Mouse (Mus musculus) liver, adult 2 months (tissue): ENCODE measurements around the gene Park7. TPM values are rescaled to one million over a fixed set of nuclear protein-coding genes. Genes with fewer than 3 reads are reported as not detected.

Source experiments
- DNase-seq: peaks from one replicate; pipeline ENCODE4 v3.0.0-alpha.2; 2011; ENCODE audit warnings: low read depth, low spot score; ENCODE audit errors: extremely low read depth
- H3K27ac ChIP-seq: fragments of 200-500 bp; replicated peaks from 2 replicates; pipeline ENCODE4 v1.5.1; 2012; ENCODE audit warnings: low read depth, mild to moderate bottlenecking, control low read depth, inconsistent platforms, low read length; ENCODE audit not compliant: insufficient read depth
- H3K27me3 ChIP-seq: fragments of 200-500 bp; 2 replicates; pipeline ENCODE4 v1.6.1; 2012; ENCODE audit warnings: mild to moderate bottlenecking, moderate library complexity, low read length, inconsistent platforms; ENCODE audit not compliant: control insufficient read depth, insufficient read depth
- H3K36me3 ChIP-seq: fragments of 200-500 bp; 2 replicates; pipeline ENCODE4 v1.6.1; 2012; ENCODE audit warnings: low read length, inconsistent platforms; ENCODE audit not compliant: control insufficient read depth, insufficient read depth
- H3K4me1 ChIP-seq: fragments of 200-500 bp; 2 replicates; pipeline ENCODE4 v1.6.1; 2011; ENCODE audit warnings: low read length; ENCODE audit not compliant: control insufficient read depth, insufficient read depth
- H3K4me3 ChIP-seq: fragments of 200-500 bp; 2 replicates; pipeline ENCODE4 v1.5.1; 2011; ENCODE audit warnings: low read depth, mild to moderate bottlenecking, control low read depth, low read length, moderate library complexity; ENCODE audit not compliant: insufficient read depth
- H3K79me2 ChIP-seq: fragments of 200-500 bp; 2 replicates; pipeline ENCODE4 v1.6.1; 2012; ENCODE audit warnings: inconsistent platforms, mild to moderate bottlenecking, low read length, moderate library complexity; ENCODE audit not compliant: control insufficient read depth, insufficient read depth
- H3K9ac ChIP-seq: fragments of 200-500 bp; 2 replicates; pipeline ENCODE4 v1.6.1; 2012; ENCODE audit warnings: low read depth, mild to moderate bottlenecking, control low read depth, inconsistent platforms, low read length
- CTCF ChIP-seq: fragments of 200-500 bp; IDR thresholded peaks from 2 replicates; pipeline ENCODE4 v1.5.1; 2011; ENCODE audit warnings: low read depth, low read length, control low read depth
- POLR2A ChIP-seq: fragments of 200-500 bp; IDR thresholded peaks from 2 replicates; pipeline ENCODE4 v1.6.1; 2011; ENCODE audit warnings: low read length, control low read depth; ENCODE audit not compliant: insufficient read depth; ENCODE audit errors: extremely low read depth
- WGBS: fragments of 180-500 bp; shearing (Covaris S2); methylation state at CpG from one replicate; pipeline ENCODE4 v1.1.7; 2018; 5-methylcytosine and 5-hydroxymethylcytosine counted together
- polyA plus RNA-seq: library from polyadenylated mRNA; depleted of rRNA; stranded (reverse); fragments of >200 nt; gene quantifications from 2 replicates; pipeline ENCODE4 v1.2.3, GENCODE M21; 2012
- total RNA-seq: library from RNA; depleted of rRNA; stranded (reverse); fragments of >200 nt; gene quantifications from 2 replicates; pipeline ENCODE4 v1.2.3, GENCODE M21; 2014

Gene Park7
- total and polyA plus RNA-seq, 2 experiments, result 148 to 324 TPM

DNA sequence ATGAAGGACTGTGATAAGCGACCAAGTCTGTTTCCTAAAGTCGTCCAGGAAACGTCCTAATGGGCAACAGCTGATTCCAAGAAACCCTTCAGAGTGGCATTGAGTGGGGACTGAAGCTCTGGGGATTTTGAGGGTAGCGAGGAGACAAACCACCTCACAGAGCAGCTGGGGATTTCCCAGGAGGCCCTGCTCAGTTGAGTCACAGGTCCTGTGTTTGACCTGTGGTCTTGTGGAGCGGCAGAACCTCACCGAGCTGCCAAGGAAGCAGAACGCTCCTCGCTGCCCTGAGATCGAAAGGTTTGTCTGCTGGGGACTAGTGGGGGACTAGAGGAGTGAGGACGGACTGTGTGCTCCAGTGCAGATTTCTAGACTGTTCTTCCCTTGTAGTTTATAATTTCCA lies 13.6 kb upstream of the Park7 start:
- TF ChIP-seq POLR2A (no peak), CTCF (no peak)
- H3K4me1 ChIP-seq, result no peaks in the 10 kb centered on the region
- no peaks in the 10 kb centered on the region for H3K36me3 ChIP-seq
- H3K27ac ChIP-seq, result no peak overlapping the region
- no peak for DNase-seq
- no peak overlapping the region for H3K4me3 ChIP-seq
- H3K9ac ChIP-seq, result no peak overlapping the region
- no peaks in the 10 kb centered on the region for H3K79me2 ChIP-seq
- 55% methylated on average over 10 of the region's 10 CpGs for WGBS
- no peaks in the 10 kb centered on the region for H3K27me3 ChIP-seq

DNA sequence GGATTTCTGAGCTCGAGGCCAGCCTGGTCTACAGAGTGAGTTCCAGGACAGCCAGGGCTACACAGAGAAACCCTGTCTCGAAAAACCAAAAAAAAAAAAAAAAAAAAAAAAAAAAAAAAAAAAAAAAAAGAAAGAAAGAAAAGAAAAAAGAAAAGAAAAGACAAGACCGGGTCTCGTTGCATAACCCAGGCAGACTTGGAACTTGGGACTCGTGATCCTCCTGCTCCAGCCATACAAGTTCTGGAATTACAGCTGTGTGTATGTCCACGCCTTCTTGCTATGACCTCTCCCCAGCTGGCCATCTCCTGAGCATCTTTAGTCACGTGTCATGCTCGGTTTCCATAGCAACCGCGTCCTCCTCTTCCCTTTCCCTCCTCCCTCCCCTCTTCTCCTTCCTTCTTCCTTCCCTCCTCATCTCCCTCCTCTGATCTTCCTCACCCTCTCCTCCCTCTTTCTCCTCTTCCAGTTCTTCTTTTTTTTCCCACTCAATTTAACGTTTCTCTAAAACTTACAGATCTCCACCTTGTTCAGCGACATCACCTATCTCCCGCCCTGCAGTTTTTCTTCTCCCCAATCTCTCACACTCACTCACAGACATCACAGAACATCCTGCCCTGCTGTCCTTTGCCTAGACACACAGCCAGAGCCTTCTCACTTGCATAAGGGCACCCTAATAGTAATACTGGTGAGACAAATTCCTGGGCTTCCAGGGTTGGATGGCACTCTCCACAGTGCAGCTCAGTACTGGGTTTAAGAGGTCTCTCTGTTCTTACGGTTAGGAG lies 12.9 kb upstream of the Park7 start:
- Histone ChIP-seq H3K9ac (no peak overlapping the region), H3K4me1 (no peaks in the 10 kb centered on the region), H3K79me2 (no peaks in the 10 kb centered on the region), H3K36me3 (no peaks in the 10 kb centered on the region), H3K27ac (no peak overlapping the region), H3K4me3 (no peak overlapping the region), H3K27me3 (no peaks in the 10 kb centered on the region)
- TF ChIP-seq POLR2A, result no peak
- DNase-seq, result no peak
- WGBS, result 59% methylated on average over 14 of the region's 14 CpGs

DNA sequence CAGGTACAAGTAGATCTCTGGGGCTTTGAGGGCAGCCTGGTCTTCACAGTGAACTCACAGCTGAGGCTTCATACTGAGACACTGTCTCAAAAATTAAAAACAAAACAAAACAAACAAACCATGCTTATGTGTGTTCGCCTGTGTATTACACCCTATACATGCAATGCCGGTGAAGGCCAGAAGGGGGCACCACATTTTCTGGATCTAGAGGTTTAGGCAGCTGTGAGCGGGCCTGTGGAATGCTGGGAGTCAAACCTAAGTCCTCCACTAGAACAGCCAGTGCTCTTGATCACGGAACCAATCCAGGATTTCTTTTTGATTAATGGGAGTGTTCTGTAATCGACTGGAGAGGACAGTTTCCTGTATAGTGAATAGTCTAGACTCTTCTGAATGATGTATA lies 11.7 kb upstream of the Park7 start:
- no peaks in the 10 kb centered on the region for H3K4me1 ChIP-seq
- WGBS, result 64% methylated on average over 5 of the region's 5 CpGs
- TF ChIP-seq CTCF (peak; percentile 49), POLR2A (no peak)

DNA sequence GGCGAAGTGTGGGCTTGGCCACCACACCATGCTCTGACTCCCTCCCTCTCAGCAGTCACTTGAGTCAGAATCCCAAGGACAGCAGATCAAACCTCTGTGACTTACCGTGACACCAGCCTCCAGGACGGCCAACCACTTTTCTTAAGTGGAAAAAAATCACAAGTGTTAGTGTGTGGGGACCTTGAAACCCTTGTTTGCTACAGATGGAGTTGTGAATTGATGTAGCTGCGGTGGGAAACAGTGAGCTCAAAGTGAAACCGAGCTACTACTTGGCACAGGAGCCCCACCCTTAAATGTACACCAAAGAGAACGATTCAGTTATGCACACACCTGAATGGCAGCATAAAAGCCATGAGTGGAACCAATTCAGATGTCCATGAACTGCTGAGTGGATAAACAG lies 10.7 kb upstream of the Park7 start:
- DNase-seq, result no peak
- Histone ChIP-seq H3K79me2 (no peaks in the 10 kb centered on the region), H3K36me3 (no peaks in the 10 kb centered on the region), H3K27ac (no peak overlapping the region), H3K9ac (no peak overlapping the region), H3K4me3 (no peak overlapping the region), H3K27me3 (no peaks in the 10 kb centered on the region), H3K4me1 (no peaks in the 10 kb centered on the region)
- WGBS, result 88% methylated on average over 6 of the region's 6 CpGs
- TF ChIP-seq POLR2A (no peak), CTCF (no peak)

More for the DNA sequence above, 11.7 kb upstream of the Park7 start:
- no peaks in the 10 kb centered on the region for H3K27me3 ChIP-seq
- DNase-seq, result no peak
- no peak overlapping the region for H3K27ac ChIP-seq
- no peak overlapping the region for H3K4me3 ChIP-seq
- H3K9ac ChIP-seq, result no peak overlapping the region
- no peaks in the 10 kb centered on the region for H3K36me3 ChIP-seq
- H3K79me2 ChIP-seq, result no peaks in the 10 kb centered on the region

DNA sequence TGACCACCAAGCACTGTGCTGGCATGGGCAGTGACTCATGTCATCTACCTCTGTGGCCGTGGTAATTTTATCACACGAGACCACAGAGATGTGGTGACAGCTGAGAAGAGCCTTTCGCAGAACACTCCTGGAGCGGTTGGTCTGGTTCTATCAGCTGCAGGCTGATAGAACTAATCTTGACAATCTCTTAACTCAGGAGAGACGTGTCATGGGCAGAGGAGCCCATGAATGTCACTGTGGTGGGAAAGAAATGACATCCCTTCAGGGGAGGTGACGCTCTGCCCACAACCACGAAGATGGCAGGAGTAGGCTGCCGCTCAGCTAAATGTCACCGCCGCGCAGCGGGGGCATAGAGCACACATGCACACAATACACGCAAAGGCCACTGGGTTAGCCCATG lies 10.1 kb upstream of the Park7 start:
- Histone ChIP-seq H3K9ac (no peak overlapping the region), H3K27me3 (no peaks in the 10 kb centered on the region), H3K79me2 (no peaks in the 10 kb centered on the region), H3K27ac (no peak overlapping the region), H3K4me3 (no peak overlapping the region), H3K36me3 (no peaks in the 10 kb centered on the region), H3K4me1 (no peaks in the 10 kb centered on the region)
- WGBS, result 78% methylated on average over 13 of the region's 13 CpGs
- DNase-seq, result no peak
- TF ChIP-seq CTCF (no peak), POLR2A (no peak)

DNA sequence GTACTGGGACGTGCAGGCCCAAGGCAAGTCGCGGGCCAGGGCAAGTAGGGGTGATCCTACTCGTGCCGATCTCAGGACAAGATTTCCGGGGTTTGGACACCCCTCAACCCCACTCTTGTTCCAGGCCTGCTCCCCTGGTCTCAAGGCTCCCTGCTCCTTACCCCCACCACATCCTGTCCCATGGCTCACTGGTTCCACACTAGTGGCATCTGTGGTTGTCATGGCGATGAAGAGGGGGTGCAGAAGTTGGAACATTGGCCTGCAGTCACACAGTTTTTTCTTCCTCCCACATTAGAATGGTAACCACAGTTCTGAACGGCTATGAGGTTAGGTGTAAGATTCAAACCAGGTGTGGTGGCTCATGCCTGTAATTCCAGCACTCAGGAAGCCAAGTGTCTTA lies 7.0 kb upstream of the Park7 start:
- no peak for TF ChIP-seq CTCF
- no peak for TF ChIP-seq POLR2A
- WGBS, result 80% methylated on average over 8 of the region's 8 CpGs
- H3K4me1 ChIP-seq, result no peaks in the 10 kb centered on the region
- H3K36me3 ChIP-seq, result no peaks in the 10 kb centered on the region
- H3K27me3 ChIP-seq, result no peaks in the 10 kb centered on the region
- no peak overlapping the region for H3K4me3 ChIP-seq
- H3K9ac ChIP-seq, result no peak overlapping the region
- no peak overlapping the region for H3K27ac ChIP-seq
- no peaks in the 10 kb centered on the region for H3K79me2 ChIP-seq
- no peak for DNase-seq
